Mouse (Mus musculus): ENCODE measurements around the gene Prss2.

DNA sequence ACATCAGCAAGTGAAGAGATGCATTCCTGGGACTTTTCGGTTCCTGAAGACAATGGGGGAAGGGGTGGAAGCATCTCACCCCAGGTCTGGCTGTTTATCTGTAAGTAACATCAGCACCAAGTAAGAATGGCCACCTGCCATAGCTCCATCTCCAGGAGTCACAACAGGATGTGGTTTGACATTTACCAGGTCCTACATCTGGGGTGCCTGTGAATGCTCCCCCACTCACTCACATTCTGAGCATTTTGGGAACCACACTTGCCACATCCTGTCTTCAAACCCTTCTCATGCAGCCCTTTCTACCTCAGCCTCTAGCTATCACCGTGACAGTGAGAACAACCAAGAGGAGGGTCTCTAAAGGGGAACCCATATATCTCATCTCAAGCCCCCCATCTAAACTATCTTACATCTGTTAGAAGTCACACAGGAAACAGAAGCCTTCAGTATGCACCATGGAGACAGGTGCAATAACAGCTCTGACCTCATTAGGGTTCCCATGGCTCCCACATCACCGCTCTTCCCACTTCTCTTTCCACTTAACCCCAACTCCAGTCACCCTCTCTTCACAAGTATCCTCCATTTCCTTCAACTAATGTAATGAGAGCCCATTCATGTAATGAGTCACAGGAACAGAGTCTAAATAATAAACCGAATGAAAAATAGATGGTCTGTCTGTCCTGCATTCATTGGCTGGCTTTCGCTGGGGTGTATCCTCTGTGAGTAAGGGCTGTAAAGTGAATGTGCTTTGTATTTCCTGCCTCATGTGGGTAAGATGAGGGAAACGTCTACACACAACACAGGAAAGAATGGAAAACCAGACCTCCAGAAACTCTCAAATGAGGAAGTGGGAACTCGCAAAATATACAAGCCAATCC, 32.9 kb downstream of the Prss2 start:
- no peak for TF ChIP-seq EP300 (IDR thresholded peaks at IDR 0.05; ENCODE audit: low read depth)
- TF ChIP-seq CTCF (IDR thresholded peaks at IDR 0.05; ENCODE audit: low read depth): no peak
